Mouse (Mus musculus) activated CD4-positive, CD25-positive, alpha-beta regulatory T cell, adult 4 months (primary cell): ENCODE data around the gene Btnl9. TPM values are rescaled to one million over a fixed set of nuclear protein-coding genes. Genes with fewer than 3 reads are reported as not detected.
"Not testable (repeated sequence)": the region's sequence is repeated elsewhere in the genome, so short reads cannot be mapped to it uniquely, and the experiment has no call there.

Source experiments
- ATAC-seq: one replicate; pipeline ENCODE4 v1.8.0; 2017
- polyA plus RNA-seq, 2 experiments: library from polyadenylated mRNA; unstranded; fragments of 100-300 nt; shearing (Covaris generic); gene quantifications; one replicate each; pipeline ENCODE4 v1.2.1; 2017

Btnl9 gene
- polyA plus RNA-seq, 2 experiments from 2014 or later, result not detected

- not testable (repeated sequence) for ATAC-seq
Observed at GRCm38 (mm10) chr11:49176047-49176779, 10.7 kb downstream of the Btnl9 start.

- ATAC-seq, result no peak
Observed at GRCm38 (mm10) chr11:49175345-49175744, 11.6 kb downstream of the Btnl9 start.

- no peak for ATAC-seq
Observed at GRCm38 (mm10) chr11:49170576-49170975, 16.4 kb downstream of the Btnl9 start.

GRCm38 (mm10) chr11:49168839-49169611, 17.9 kb downstream of the Btnl9 start:
- no peak for ATAC-seq

- ATAC-seq, result no peak
Observed at GRCm38 (mm10) chr11:49156821-49157814, 29.8 kb downstream of the Btnl9 start.

GRCm38 (mm10) chr11:49154077-49154476, 32.9 kb downstream of the Btnl9 start, which contains the start of gene Olfr1394:
Gene Olfr1394, plus strand, starts transcription at chr11:49154377.
- no peak for ATAC-seq

GRCm38 (mm10) chr11:49141974-49142373, 45.0 kb downstream of the Btnl9 start, which contains the start of gene Olfr1395:
Gene Olfr1395, plus strand, starts transcription at chr11:49142274.
- ATAC-seq, result no peak

GRCm38 (mm10) chr11:49124169-49124568, 62.8 kb downstream of the Btnl9 start:
- ATAC-seq, result no peak

- no peak for ATAC-seq
Observed at GRCm38 (mm10) chr11:49119635-49120034, 67.3 kb downstream of the Btnl9 start.

Other genes with a start within 250 kb of the Btnl9 start
- 100 to 1,000 TPM; 226 to 234 TPM for gene Psme2b, start 241.0 kb downstream of the Btnl9 start, polyA plus RNA-seq
- under 1 TPM in 1 of 2 experiments, not detected in 1; 0.82 TPM for gene Olfr56, start 208.3 kb downstream of the Btnl9 start, polyA plus RNA-seq
- gene 9930111J21Rik1, start 207.8 kb downstream of the Btnl9 start, polyA plus RNA-seq, result 100 to 1,000 TPM; 122 to 166 TPM
- 1 to 10 TPM; 4.9 to 7.3 TPM for gene Gm12185, start 194.9 kb downstream of the Btnl9 start, polyA plus RNA-seq
- gene Tgtp1, start 193.0 kb downstream of the Btnl9 start, polyA plus RNA-seq, result 100 to 1,000 TPM; 242 to 299 TPM
- gene 9930111J21Rik2, start 135.9 kb downstream of the Btnl9 start, polyA plus RNA-seq, result 100 to 1,000 TPM; 114 to 149 TPM
- 100 to 1,000 TPM; 351 to 409 TPM for gene Tgtp2, start 123.0 kb downstream of the Btnl9 start, polyA plus RNA-seq
- gene Ifi47, start 110.6 kb downstream of the Btnl9 start, polyA plus RNA-seq, result 100 to 1,000 TPM; 399 to 513 TPM
- under 1 TPM; 0.15 to 0.37 TPM for gene Olfr1396, start 72.3 kb downstream of the Btnl9 start, polyA plus RNA-seq
- gene Olfr1395, start 44.9 kb downstream of the Btnl9 start, polyA plus RNA-seq, result under 1 TPM in 1 of 2 experiments, not detected in 1; 0.12 TPM
- gene Olfr1394, start 32.8 kb downstream of the Btnl9 start, polyA plus RNA-seq, result not detected
- gene Zfp62, start 16.1 kb upstream of the Btnl9 start, polyA plus RNA-seq, result 10 to 100 TPM; 47.9 to 54.3 TPM
- 10 to 100 TPM; 55.3 to 85.9 TPM for gene Mgat1, start 57.0 kb upstream of the Btnl9 start, polyA plus RNA-seq
- not detected for gene Olfr1393, start 91.1 kb upstream of the Btnl9 start, polyA plus RNA-seq
- not detected for gene Olfr1392, start 98.1 kb upstream of the Btnl9 start, polyA plus RNA-seq
- gene Olfr10, start 117.6 kb upstream of the Btnl9 start, polyA plus RNA-seq, result not detected
- not detected for gene Olfr1391, start 135.6 kb upstream of the Btnl9 start, polyA plus RNA-seq
- not detected for gene Olfr1390, start 148.0 kb upstream of the Btnl9 start, polyA plus RNA-seq
- not detected for gene Olfr1389, start 235.9 kb upstream of the Btnl9 start, polyA plus RNA-seq
- gene Olfr1388, start 249.5 kb upstream of the Btnl9 start, polyA plus RNA-seq, result not detected